Mouse (Mus musculus) CD4-positive helper T cell, adult 2 months (primary cell): ENCODE results near the gene Galnt16.

ENCODE experiments used
- DNase-seq: peaks from one replicate; pipeline ENCODE4 v3.0.0-alpha.2; 2012; ENCODE audit warnings: low read depth, missing footprints, low spot score

Galnt16 gene

DNA sequence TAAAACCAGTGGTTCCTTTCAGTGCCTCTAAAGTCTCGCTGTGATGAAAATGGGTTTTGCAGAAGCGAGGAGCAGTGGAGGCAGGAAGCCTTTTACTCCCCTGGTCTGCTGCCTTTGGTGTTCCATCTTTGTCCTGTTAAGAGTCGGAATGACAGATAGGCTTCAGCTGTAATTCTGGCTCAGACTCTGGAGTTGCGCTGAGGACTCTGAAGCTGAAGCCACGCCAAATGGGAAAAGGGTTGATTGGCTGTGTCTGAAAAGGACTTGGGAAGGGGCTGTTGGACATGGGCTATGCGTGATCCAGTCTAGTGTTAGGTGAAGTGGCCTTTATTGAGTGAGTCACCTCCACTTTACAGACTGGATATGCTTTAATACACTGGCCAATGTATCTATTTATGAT is 12.6 kb downstream of the Galnt16 start:
- no peak for DNase-seq

DNA sequence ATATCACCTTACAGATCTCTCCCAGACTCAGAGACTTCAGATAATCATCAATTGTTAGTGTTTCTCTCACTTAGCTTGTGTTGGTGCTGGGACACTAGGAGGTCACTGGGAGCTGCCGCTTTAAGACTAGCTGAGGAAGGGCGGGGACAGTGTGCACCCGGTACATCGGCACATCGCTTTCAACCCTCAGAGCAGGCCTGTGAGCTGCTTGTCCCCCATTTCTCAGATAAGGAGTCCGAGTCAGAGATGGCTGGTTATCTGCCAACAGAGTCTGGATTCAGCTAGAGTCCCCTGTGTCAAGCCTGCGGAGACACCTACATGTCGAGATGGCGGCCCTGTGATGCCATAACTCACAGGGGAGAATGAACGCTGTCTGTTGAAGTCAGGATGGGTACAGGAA is 13.5 kb downstream of the Galnt16 start:
- DNase-seq, result no peak

DNA sequence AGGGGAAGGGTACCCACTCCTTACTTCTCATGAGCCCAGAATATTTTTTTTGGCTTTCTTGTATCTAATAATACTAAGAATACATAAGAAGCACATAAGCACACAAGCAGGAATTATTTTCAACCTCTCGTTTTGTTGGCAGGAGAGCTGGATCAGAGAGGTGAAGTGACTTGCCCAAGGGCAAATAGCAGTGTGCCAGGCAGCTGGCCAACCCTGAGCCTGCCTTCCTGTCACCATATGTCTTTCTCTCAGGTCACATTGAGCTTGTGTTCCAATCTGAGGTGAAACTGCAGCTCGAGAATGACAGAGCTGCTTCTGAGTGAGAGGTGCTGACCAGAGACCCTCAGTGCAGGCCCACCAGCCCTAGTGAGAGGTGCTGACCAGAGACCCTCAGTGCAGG is 15.8 kb downstream of the Galnt16 start:
- DNase-seq, result no peak

DNA sequence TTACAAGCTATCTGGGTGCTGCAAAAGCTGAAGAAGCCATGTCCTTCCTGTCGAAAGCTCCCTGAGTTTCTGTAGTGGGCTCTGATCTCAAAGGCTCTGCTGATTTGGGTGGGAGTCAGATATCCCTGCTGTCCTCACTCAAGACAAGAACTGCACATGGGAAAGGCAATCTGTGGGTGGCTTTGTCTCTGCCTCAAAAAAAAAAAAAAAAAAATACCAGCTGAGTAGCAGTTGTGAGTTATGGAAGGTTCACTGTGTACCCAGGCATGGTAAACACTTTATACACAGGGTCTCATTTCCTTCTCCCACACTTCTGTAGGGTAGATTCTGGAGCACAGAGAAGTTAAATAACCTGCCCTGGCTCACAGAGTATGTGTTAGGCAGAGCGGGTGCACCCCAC is 19.2 kb downstream of the Galnt16 start:
- DNase-seq, result no peak

DNA sequence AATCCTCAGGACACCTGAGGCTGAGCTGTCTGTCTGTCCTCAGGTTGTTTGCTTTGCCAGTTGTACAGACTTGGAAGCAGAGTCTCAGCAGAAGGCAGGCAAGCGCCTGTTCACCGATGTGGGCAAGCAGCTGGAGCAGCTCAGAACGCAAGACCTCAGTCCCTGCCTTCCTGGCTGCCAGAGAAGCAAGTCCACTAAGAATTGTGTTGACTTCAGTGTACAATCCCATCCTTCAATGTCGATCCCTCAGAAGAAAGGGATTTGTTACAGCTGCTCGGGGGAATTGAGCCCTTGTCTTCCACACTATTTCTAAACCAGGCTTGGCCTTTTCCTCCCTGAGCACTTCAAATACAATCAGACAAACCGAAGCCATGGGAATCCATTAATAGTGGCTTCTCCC is 20.2 kb downstream of the Galnt16 start:
- DNase-seq, result no peak

DNA sequence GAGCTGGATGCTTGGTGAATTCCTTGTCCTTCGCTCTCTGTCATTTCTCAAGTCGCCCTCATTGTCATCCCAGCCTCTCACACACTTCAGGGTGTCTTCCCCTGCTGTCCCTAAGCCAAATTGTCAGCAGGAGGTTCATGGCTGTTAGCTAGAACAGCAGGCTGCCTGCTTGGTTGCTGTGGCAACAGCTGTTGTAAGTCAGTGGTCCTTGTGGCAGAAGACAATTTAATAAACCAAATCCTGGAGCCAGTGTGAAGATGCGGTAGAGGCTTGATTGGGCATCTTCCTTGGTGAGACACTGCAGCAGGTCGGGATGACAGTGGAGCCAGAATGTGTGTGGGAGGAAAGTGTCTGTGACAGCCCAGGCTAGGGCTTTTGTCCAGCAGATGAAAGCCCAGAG is 27.2 kb downstream of the Galnt16 start:
- DNase-seq, result no peak

DNA sequence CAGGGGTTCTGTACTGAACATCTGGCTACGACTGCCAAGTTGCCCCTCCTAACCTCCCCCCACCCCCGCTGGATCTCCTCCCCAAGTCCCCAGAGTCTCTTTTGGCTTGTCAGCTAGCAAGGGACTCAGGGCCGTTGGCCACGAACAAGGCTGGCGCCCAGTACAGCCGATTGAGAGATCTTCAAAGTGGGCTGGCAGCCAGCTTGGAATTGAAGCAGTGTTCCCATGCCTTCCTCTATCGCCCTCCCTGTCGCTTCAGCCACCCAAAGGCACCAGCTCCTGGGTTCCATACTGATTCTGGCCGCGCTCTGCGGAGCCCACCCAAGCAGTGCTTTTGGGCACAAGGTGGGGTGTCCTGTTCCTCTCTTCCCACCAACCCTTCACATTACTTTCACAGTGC is 31.6 kb downstream of the Galnt16 start:
- no peak for DNase-seq

DNA sequence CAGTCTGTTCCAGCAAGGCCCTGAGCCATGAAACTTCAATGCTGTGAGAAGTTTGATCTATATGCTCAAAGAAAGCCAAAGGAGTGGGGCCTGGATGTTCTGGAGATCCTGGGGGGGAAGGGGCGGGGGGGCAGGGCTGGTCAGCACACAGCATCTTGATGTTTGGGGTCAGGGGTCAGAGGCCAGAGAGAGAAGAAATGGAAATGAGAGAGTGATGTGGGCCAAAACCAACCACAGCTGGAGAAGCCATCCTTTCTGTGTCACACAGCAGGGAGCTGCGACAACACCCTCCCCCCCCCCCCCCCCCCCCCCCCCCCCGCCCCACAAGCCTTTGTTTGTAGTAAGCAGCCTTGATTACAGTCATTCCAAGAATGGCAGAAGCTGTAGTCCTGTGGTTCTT is 35.1 kb downstream of the Galnt16 start:
- no peak for DNase-seq

DNA sequence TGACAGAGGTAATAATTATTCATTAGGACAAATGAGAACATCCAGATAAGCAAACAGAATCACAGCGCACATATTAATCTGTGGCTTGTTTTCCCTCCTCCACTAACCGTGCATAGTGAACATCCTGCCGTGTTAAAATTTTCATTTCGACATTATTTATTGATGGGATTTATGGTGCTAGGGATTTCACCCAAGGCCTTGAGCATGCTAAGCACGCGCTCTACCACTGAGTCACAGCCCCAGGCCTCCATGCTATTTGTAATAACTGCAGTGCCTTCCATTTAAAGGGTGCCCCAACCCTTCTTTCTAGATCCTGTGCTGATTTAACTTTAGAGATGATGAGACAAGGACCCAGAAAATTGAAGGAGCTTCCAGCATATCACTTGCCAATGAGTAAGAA is 36.2 kb downstream of the Galnt16 start:
- no peak for DNase-seq

DNA sequence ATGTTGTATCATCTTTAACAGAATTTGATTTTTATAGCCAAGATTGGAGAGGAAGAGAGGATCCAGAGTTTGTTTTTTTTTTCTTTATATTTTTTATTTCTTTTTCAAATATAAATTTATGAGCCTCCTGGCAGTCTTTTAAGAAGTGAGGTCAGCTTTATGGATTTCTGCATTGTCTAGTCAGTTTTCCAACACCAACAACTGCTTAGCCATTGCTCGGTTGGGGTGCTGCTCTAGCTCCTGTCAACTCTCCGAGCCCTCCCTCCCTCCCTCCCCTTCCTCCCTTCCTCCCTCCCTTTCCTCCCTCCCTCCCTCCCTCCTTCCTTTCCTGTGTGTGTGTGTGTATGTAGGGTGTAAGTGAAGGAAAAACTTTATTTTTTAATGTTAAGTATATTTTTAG is 43.8 kb downstream of the Galnt16 start:
- DNase-seq, result no peak

DNA sequence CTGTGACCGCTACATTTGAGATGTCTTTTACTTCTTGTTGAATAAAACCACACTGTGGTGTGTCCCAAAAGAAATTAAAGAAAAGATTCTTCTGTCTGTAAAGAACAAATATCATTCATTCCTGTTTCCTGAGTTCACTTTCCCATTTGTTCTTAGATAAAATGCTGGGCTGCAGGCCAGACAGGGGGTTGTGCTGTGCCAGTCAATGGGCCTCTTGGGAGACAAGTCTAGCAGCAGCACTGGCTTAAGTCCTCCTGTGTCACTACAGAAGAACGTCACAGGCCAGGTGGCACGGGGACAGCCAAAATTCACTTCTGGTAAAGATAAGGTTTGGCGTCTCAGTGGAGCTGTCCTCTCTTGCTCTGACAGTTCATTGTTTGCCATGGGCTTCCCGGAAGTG is 44.7 kb downstream of the Galnt16 start:
- DNase-seq, result no peak

DNA sequence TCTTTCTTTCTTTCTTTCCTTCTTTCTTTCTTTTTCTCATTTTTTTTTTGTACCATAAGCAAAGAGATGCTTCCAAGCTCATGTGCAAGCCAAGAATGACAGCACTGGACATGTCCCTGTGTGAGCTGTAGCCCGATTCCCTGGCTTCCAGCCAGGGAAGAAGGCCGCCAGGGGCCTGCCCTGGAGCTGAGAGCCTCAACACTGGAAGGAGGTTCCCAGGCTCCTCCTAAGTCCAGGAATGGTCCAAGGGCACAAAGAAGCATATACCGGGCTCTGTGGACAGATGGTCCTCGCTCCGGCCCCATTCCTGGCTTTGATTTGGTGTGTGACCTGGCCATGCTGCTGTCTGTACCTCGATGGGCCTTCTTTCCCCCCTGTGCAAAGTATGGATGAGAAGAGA is 46.9 kb downstream of the Galnt16 start:
- no peak for DNase-seq

DNA sequence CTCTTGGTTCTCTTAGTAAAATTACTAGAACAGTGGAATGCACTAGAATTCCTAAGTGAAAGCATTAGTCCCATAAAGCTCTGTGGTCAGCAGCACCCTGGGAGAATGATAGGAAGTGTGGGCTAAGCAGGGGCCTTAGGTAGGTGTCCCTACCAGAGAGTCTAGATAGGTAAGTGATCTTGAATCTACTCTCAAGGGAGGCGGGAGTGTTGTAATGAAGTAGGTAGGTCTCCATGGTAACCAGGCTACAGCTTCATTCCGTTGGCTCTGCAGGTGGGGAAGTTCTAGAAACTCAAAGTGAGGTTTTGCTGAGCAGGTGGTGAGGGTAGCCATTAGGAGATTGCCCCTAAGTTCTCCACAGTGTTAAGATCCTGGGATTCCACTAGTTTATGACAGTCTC is 47.7 kb downstream of the Galnt16 start:
- no peak for DNase-seq

DNA sequence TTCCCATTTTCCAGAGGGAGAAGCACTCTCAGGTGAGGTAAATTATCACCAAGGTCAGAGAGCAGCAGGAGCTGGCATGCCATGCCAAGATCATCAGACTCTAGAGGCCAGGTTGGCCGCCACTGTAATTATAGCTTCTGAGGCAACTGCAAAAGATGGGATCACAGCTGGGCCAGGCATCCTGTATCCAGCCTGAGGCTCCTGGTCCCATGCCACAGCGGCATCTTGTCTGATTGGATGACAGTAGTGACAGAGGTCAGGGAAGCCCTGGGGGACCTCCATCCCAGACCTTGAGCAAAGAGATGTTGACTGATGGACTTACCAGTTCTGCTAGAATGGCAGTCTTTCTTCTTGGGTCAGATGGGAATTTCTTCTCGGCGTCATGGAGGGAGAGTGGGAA is 48.4 kb downstream of the Galnt16 start:
- DNase-seq, result no peak

DNA sequence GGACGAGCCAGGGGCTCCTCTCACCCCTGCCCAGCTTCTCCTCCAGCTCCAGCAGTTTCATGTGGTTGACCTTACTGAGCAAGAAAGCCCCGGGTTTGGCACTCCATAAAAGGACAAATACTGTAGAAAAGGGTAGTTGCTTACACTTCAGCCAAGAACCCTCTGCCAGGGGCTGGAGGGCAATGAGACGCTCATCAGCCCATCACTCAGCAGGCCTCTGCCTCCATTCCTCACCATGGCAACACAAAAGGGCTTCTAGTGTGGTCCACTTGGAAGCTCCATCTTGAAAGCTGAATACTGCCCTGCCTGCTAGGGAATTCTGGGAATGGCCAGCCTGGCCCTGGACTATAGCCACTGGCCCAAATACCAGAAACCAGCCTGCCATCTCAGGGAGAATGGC is 49.3 kb downstream of the Galnt16 start:
- no peak for DNase-seq

DNA sequence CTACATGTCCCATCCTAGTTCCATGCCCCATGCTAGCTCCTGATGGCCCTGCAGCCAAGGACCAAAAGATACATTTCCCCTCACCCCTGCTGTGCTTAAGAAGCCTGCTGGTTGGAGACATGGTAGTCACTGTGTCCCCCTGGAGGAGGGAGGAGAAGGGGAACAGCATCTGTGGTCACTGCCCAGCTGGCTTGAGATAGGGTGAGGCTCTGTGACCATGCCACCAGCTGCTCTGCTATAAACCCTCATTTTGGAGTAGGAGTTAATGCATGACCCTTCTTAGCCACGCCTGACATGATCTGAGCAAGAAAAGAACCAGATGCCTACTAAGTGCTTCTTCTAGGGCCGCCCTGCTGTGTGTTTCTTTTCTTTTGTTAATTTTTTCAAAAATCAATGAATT is 51.5 kb downstream of the Galnt16 start:
- no peak for DNase-seq

DNA sequence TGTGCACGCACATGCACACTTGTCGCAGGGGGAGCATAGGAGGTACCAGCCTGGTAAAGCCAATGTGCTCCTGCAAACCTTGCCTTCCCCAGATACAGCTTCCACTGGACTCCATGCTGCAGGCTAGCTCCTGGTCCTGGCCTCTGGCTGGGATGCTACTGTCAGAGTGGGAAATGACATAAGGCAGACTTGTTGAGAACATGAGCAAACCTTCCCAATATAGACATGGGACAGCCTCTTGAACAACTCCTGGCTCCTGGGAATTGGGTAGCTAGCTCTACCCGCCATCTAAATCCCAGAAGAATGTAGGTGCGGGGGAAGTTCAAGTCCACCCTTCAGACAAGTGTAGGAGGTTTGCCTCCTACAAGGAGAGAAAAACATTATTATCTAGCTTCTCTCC is 56.2 kb downstream of the Galnt16 start:
- no peak for DNase-seq

DNA sequence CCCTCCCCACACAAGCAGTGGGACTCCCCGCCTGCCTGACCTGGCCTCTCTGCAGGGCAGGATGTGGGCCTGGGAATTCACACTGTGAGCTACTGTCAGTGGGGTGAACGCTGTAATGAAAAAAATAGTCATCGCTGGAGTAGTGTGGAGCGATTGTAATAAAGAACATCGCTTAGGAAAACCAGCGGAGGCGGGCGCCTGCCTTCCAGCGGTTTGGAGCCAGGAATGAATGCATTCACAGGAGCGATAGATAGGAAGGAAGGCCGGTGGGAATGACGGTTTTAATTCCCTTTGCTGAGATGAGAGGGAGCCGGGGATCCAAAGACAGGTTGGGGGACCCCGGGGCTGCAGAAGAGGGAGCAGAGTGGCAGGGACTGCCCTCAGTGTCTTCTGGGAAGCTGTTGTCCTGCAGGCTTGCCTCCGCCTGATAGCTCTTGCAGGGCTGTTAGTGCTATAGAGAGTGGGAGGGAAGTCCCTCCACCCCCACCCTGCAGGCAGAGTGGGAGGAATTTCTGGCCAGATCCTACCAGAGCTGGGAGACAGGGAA is 56.8 kb downstream of the Galnt16 start:
- no peak for DNase-seq

DNA sequence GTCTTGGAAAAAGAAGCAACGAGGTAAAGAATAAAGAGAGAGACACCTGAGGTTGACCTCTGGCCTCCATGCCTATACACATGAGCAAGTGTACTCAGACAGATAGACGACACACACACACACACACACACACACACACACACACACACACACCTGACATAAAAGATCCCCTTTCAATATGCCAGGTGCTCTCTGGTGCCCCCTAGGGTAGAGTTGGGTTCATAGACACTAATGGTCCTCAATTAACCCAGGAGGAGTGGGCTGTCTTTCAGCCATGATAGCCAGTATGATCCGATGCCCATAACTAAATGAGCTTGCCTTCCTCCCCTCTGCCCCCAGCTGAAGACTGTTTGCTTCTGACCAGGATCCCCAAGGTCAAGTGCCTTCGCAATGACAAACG is 59.0 kb downstream of the Galnt16 start:
- DNase-seq, result peak; percentile 26

DNA sequence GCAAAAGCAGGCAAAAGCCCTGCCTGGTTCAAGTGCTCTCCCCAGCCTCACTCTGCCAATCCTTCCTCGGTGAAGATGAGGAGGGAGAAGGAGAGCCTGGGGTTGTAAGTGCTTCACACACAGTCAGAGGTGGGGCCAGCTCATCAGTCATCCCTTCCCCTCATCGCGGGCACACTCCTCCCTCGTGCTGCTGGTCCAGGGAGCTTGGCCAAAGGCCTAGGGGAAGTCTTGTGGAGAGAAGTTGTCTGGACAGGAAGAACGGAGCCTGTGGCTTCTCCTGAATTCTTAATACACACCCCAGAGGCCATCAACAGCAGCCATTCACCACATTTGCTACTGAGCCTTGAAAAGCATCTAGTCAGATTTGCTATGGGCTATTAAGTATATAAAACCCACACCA is 63.3 kb downstream of the Galnt16 start:
- no peak for DNase-seq

DNA sequence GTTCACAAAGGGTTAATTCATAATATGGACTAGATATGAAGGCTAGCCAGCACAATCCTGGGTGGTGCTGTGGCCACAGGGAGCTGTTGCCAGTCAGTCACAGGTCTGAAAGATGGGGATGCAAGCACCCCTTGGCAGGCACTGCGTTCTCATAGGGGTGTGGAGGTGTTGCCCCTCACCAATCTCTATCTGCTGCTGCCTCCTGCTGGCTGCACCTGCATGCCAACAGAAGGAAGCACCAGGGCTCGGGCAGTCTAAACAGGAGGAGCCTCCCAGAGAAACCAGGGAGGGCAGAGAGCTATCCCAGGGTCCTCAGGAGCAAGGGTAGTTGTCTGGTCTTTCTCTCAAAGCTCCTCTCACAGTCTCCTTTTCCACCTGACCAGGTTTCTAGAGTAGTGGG is 66.9 kb downstream of the Galnt16 start:
- no peak for DNase-seq

DNA sequence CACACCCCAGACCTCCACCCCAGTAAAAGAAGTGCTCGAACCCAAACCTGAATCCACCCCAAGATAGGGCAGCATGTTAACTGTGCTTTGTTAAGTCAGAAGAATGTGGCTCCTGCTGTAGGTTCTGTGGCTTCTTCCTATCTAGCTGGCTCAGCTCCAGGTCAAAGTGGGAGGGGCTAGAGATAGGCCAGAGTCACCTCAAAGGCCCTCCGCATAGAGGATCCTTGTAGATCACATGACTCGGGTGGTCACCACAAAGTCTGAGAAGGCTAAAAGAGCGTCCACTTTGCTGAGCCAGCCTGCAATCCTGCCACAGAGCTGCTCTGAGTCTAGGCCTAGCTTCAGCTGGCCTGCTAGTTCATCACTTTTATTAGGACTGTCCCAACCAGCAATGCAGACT is 76.1 kb downstream of the Galnt16 start:
- no peak for DNase-seq

DNA sequence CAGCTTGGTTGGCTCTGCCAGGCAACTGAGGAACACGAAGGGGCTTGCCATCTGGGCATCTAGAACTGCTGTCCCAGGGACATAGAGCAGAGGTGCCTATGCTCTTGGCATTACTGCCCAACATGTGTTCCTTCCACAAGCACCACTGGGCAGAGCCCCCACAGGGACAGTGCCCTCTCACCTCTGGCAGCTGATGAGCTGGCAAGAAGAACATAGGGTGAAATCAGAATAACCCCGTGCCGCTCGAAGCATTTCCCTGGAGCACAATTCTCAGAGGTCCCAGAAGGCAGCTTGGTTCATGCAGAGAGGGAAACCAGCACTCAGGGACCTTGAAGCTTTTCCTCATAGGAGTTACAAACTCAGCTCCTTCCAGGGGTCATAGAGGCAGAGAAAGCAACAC is 76.7 kb downstream of the Galnt16 start:
- no peak for DNase-seq

DNA sequence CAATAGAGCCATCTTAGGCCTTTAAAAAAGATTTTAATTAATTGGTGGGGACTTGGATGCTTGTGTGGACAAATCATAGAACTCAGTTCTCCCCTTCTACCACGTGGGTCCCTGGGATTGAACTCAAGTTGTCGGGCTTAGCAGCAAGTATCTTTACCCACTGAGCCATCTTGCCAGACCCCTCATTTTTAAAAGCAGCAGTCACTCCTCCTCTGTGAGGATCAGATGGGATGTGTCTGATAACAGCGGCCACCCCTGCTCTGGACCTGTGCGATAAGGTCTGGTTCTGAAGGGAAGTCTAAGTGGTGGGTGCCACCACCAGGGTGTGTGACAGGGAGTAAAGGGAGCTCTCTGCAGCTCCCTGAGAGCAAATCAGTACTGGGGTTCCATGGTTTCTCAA is 77.5 kb downstream of the Galnt16 start:
- no peak for DNase-seq

DNA sequence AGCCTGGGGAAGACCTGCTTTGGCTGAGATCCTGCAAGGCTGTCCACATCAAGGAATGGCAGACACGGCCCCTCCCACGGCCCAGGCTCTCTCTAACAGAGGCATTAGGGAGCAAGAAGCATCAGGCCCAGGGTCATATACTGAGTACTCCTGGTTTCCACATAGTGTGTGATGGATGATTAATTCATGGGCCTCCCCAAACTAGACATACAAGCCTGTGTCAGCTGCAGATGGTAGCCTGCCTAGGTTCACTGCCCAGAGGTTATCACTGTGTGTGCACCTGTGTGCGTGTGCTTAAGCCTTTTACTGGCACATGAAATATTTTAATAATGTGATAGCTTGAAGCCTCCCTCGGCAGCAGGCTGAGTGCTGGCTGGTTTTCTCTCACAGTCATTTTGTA is 77.9 kb downstream of the Galnt16 start:
- DNase-seq, result no peak
